Mouse (Mus musculus) yolk sac, embryonic 10.5 days (tissue): ENCODE data around the gene Bsn.

Source experiments
- DNase-seq: peaks from one replicate; pipeline ENCODE4 v3.0.0-alpha.2; 2017; ENCODE audit warnings: low spot score

The Bsn gene

DNA sequence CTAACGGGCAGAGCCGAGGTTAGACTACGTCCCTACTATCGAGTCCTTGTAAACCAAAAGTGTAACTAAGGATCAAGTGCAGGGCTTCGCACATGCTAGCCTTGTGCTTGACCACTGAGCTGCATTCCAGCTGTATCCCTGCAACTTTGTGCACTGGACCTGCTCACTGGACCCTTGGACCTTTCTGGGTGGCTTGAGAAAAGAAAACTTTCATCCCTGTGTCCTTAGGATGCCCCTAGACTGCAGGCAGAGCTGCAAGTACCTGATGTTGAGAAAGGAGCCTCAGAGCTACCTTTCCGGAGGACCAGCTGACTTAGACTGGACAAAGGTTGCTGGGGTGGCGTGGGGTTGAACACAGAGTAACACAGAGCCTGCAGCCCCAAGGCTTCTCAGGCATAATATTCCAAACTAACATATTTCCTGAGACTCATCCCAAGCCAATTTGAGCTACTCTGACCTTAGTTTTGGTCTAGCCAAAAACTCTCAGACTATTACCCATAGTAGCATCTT is 99.5 kb downstream of the Bsn start:
- no peak for DNase-seq

DNA sequence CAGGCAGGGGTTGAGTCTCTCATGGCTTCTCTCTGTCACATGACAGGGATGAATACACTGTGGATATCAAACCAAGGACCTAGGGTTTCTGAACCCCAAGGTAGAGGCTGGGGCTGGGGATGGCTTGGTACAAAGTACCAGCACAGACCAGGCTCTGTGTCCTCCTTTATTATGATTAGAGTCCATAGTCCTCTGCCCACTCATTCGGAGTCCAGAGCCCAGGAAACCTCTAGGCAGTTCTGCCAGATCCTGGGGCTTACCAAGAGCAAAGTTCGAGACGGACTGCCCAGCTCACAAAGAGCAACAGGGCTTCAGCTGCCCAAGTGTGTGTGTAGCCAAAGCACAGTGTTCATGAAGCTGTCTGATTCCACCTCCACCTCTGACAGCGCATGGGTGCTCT is 104.9 kb downstream of the Bsn start:
- no peak for DNase-seq

DNA sequence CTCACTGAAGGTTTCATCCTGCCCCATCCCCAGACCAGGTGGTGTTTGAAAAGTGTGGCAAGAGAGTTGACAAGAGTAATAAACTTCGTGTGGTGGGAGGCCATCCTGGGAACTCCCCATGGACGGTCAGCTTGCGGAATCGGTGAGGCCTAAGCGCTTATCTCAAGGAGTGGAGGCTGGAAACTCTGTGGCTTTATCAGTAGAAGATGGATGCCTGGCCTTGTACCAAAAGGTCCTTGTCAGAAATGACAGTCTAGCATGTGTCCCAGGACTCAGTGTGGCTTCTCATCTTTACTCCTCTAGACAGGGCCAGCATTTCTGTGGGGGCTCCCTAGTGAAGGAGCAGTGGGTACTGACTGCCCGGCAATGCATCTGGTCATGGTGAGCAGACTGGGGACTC is 106.6 kb downstream of the Bsn start:
- no peak for DNase-seq

DNA sequence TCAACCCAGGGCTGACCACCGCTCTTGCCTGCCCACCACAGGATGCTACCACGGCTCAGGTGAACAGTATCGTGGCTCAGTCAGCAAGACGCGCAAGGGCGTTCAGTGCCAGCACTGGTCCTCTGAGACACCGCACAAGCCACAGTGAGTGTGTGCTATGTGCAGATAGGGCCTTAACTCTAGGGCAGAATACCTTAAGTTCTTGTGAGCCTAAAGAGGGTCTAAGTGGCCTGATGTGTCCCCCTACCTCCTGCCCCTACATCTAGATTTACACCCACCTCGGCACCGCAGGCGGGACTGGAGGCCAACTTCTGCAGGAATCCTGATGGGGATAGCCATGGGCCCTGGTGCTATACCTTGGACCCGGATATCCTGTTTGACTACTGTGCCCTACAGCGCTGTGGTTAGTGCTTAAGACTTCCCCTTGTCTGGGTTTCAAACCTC is 107.2 kb downstream of the Bsn start, which contains the start of gene Rnf123:
TSS of gene Rnf123 (minus strand) at position 359 of the 444 bp plus-strand sequence.
- no peak for DNase-seq

DNA sequence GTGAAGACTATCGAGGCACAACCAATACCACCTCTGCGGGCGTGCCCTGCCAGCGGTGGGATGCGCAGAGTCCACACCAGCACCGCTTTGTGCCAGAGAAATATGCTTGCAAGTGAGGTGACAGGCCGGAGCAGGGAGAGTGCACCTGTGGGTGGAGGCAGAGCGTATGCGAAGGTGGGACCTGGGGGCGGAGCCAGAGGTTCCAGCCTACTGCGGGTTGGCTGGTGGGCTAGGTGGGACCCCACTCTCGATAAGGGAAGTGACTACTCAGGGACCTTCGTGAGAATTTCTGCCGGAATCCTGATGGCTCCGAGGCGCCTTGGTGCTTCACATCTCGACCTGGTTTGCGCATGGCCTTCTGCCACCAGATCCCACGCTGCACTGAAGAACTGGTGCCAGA is 107.6 kb downstream of the Bsn start:
- no peak for DNase-seq

DNA sequence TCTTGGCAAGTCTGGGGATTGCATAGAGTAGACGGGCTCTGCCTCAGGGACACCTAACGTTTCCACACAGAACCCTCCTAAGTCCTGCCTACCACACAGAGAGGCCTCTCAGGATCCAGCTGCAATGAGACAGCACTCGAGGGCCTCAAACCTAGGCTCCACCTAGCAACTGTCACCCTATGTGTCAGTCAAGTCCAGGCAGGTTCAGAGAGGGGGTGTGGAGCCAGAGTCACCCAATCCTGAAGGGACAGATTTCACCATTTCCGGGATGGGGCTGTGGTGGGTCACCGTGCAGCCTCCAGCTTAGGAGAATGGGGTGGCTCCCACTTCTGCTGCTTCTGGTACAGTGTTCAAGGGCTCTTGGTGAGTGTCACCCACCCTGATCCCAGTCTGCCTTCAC is 110.0 kb downstream of the Bsn start, which contains the start of gene Mst1:
TSS of gene Mst1 (plus strand) at position 269 of the 400 bp plus-strand sequence.
- DNase-seq: no peak

DNA sequence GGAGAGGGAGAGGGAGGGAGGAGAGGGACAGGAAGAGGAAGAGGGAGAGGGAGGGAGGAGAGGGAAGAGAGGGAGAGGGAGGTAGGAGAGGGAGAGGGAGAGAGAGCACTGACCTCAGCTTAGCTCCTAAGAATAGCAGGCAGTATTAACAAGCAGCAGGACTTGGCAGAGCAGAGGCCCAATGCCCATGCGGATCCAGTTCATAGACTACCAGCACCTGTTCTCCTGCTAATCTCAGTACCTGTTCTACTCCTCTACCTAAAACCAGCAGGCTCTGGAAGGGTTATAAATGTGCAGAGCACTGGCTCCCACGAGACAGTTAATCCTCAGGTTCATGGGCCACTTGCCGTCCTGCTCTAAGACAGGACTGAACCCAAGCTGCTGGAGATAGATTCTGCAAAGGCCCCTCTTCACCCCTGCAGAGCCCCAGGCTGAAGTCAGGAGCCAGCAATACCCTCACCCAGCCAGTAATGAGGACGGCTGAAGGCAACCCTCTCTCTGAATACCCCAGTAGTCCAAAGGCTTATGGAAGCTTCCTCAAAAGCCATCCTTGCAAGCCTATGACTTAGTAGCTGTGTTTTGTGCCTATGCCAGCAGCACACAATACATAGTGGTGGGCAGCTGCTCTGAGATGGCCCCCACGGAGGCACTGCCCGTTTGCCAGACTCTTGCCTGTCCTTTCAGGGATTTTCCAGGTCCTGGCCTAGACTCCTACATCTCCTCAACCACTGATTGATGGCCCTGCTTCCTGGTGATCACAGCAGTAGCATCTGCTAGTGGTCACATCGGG is 116.8 kb downstream of the Bsn start:
- DNase-seq: no peak

DNA sequence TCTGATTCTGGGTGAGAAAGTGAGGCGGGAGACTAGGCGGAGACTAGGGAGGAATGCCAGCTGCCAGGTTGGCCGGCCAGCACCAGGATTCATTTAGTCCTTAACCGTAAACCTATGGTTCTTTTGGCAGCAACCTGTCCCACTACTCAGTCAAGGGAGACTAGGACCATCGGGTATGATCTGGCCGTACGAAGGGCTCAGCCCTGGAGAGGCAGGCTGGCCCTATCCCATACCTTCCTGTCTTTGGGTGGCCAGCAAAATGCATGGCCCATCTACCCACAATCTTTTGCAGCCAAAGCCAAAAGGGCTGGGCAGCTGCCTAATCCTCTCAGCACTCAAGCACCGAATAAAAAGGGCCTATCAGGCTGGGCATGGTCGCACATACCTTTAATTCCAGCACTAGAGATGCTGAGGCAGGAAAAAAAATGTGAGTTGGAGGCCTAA is 117.7 kb downstream of the Bsn start:
- DNase-seq: no peak

DNA sequence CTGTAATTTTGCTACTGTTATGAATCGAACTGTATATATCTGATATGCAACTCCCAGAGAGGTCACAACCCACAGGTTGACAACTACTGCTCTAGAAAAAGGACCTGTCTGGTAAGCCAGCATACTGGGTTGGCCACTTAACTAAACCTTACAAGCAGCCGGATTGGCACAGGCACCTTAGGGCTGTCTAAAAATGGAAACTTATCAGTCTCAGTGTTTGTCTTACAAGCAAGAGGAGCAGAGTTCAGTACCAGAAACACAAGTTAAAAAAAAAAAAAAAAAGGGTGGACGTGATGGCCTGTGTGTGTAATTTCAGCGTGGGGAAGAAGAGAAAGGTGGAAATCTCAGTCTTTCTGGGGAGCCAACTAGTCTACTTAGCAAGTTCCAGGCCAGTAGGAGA is 118.4 kb downstream of the Bsn start:
- DNase-seq: no peak

DNA sequence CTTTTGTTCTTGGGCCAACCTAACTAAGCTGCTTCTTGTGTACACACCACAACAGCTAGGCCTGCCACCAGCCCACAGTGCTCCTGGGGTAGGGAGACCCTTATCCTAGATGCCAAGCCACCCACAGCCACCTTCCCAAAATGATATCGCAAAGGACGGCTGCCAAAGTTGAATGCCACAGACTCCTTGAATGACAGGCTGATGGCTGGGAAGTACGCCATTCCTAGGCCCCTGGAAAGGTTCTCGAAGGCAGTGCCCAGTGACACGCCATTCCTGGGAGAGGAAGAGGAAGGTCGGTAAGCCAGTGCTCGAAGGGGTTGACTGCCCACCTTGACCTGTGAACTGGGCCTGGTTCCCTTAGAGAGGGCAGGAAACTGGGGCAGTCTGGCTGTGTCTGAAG is 120.7 kb downstream of the Bsn start:
- DNase-seq: no peak

DNA sequence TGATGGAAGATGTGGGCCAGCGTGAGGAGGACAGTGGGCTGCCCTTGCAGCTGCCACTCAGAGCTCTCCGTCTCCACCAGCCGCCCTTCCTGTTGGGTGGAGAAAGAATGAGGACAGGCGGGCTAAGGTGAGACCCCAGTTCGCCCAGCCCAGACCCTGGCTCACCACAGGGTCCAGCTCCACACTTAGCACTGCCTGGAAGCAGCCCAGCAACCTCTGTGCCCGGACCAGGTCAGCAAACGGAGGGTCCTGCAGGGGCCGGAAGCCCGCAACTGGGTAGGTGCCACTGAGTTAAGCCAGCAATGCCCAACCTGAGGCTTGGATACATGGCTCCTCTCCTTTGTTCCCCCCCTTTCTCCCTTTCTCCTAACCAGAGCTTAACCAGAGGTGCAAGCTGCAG is 121.2 kb downstream of the Bsn start:
- DNase-seq: no peak

DNA sequence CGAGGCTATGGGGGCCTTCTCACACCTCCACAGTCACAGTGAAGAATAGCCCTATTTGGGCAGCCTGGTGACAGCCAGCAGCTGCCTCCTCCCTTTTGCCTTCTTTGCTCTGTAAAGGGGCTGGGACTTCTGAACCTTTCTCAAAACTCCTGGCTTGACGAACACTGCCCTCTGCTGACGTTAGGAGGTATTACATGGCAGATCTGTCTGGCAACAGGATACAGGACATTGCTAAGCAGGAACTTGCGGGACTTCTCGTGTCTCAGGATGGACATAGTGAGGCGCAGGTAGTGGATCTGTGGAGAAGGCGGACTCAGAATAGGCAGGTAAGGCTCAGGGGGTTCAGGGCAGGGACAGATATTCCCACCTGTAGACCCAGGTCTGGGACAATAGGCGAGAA is 122.3 kb downstream of the Bsn start:
- peak; percentile 78 for DNase-seq

DNA sequence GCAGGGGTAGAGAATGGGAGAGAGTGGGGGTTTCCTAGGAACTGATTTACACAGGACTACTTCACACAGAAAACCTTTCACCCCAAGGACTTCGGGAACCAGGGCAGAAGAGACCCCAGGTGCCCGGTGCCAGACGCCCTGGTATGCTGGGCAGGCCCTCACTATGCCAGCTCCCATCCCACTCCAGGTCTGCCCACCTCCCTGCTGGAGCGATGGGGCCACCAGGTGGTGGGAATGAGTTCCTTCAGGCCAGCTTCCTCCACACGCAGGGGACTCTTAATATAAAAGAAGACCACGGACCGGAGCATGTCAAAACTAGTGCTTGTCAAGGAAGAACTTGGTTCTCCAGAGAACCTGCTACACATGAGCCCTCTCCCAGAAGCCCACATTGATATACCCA is 123.0 kb downstream of the Bsn start:
- DNase-seq: no peak

DNA sequence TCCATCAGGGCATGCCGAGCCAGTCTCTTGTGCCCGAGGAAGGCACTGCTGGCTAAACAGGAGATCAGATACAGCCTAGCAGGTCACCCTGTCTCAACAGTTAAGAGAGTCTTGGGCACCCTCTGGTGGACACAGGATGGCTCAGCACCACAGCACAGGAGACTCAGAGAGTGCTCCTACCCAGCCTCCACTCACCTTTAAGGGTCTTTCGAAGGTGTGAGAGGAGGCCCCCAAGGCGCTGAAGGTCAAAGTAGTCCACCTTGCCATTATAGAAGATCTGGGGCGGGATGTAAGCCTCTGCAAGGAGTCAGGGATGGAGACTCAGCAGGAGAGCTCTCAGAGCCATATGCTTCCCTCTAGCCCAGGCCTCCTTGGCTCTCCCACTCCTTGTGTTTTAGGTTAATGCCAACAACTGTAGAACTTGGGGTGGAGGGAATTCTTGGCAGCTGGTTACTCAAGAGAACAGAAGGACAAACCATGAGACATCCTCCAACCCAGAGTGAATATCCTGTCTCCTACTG is 124.6 kb downstream of the Bsn start:
- no peak for DNase-seq

DNA sequence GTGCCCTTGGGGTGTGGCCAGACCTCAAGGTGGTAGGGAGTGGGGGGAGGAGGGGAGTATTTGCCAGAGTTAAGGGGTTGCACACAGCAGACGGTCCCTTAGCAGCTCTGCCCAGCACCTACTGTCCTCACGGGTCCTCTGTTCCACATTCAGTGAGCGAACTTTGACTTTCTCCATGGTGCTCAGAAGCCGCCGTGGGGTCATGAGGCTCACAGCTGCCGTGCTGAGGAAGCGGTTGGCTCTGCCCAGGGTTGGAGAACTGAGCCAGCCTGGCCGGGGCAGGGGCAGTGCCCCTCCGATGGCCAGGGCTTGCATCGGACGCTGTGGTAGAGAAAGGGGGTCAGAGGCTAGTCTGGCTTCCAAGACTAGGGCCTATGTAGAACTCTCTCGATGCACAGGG is 126.8 kb downstream of the Bsn start:
- DNase-seq: no peak

DNA sequence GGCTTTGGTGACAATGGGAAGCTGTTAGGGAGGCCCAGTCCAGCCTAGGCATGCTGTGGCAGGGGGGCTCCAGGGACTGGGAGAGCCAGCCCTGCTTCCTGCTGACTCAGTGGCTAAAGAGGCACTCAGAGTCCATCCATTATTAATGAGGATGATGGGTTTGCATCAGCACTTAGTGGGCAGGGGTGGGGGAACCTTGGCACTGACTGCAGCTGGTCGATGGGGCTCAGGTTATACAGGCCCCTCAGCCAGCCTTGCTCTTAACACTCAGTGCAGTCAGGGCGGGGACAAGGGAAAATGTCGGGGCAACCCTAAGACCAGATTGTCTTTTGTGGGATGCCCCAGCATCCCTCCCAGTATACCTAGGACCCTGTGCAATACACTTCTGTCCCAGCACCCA is 128.0 kb downstream of the Bsn start:
- DNase-seq: no peak

DNA sequence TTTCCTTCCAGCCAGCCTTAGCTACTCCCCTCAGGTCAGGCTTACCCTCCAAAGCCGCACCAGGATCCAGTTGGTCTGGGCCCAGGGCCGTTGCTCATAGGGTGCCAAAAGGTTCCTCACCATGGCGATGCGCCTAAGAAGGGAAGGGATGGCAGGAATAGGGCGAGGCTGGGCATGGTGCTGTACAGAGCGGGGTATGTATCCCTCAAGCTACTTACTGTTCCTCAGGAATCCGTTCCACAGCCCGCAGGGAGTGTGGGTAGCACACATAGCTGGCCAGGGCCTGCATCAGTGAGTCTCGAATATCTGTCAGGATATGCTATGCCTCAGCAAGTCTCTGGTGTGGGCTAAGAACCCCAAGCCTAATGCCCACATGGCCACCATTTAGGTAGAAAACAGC is 131.9 kb downstream of the Bsn start:
- no peak for DNase-seq

DNA sequence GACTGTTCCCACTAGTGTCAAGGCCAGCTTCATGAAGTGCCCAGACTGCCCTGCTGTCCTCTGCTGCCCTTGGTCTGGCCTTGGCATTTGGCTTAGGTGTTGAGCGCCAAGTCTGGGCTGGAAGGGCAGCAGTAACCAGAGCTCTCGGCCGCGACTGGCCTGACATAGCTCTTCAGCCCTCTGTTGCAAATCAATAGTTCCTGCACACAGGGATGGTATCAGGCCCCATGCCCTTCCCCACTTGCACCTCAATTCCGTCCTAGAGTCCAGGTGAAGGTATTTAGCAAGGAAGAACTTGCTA is 133.0 kb downstream of the Bsn start:
- no peak for DNase-seq

DNA sequence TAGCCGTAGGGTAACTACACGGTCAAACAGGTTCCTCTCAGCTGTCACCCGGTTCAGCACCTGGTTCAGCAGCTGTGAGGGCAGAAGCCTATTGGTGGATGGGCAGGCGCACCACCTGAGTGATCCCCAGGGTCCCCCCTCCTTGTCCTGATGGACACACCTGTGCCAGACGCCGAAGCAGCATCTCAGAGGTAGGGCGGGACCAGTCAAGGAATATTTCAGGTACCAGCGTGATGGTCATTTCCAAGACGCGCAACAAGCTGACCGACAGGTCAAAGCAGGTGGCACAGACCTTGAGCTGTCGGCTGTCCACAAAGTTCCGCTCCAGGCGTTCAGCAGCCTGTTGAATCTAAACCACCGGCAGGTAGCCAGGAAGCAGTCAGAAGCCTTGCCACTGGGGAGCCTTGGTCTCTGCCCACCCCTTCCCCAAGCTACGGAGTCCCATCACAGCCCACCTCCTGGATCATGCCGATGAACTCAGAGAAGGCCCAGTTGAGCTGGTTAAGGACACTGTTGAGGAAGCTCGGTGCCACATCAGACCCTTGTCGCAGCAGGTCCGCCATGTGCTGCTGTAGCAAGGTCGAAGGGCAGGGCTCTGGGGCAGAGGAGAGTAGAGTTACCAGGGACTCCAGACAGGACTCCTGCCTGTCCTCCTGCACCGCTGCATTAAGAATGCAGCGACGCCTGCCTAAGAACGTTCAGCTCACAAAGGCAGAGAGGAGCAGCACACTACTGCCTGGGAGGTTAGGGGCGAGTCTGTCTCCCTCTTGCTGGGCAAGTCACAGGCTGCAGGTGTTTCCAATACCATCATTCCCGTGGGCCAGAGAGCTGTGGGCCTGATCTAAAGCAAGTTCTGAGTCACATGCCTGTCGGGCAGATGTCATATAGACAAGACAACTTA is 133.6 kb downstream of the Bsn start:
- no peak for DNase-seq

DNA sequence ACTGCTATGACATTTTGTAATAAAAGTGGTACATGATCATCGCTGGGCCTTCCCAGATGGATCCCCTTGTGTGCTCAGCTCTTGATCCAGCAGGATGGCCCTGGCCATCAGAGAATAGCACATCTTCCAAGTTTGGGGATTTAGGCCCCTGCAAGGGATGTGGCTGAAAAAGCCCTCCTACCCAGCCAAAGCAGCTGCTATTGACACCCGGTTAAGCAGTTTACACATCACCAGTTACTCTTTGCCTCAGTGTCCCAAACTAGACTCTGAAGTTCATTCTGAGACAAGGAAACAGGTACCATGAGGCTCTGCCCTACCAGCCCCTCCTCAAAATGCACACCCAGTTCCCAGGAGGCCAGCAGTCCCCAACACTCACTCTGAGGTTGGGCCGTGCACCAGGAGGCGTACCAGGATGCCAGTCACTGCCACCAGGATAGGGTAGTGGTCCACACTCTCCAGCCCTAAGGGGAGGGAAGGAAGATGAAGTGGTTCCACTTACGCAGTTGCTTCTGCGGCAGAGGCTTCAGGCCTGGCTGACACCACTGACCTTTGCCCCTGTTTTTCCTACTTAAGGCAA is 134.4 kb downstream of the Bsn start:
- DNase-seq: no peak

DNA sequence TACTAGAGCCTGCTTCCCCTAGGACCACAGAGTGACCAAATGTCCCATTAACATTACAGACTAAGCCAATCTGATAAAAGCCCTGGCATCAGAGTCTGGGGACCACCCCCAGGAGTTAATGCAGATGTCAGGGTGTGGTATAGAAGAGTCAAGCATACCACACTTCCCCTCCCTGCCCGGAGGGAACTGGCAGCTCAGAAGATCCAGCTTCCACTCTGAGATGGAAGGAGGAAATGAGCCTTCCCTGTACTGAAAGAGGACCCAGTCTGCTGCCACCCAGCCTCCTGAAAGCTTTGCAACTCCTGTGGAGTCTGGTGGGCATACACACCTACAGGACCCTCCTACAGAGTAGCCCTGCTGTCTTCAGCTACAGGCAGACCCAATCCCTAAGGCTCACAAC is 135.1 kb downstream of the Bsn start:
- DNase-seq: no peak

DNA sequence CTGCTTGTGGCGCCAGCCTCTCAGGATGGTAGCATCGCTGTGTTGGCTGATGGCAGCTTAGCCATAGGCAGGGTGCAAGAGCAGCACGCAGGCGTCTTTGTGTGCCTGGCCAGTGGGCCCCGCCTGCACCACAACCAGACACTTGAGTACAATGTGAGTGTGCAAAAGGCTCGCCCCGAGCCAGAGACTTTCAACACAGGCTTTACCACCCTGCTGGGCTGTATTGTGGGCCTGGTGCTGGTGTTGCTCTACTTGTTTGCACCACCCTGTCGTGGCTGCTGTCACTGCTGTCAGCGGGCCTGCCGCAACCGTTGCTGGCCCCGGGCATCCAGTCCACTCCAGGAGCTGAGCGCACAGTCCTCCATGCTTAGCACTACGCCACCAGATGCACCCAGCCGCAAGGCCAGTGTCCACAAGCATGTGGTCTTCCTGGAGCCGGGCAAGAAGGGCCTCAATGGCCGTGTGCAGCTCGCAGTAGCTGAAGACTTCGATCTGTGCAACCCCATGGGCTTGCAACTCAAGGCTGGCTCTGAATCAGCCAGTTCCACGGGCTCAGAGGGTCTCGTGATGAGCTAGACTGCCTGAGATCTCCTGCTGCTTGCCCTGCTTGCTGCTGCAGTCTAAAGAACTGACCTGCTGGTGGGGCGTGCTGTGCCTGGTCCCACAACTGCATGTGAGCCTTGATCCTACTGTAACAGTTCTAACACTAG is 135.7 kb downstream of the Bsn start:
- DNase-seq: no peak
